Mouse (Mus musculus) B cell, adult 2 months (primary cell): ENCODE results near the gene Azin2.

Experiments used
- DNase-seq, 2 experiments: peaks; one replicate each; pipeline ENCODE4 v3.0.0; 2022

The Azin2 gene

GRCm38 (mm10) chr4:128976577-128976976 lies 14.3 kb upstream of the Azin2 start:
- no peak for DNase-seq

- peak; percentile 16 to 35 for DNase-seq
These were observed 12.4 kb upstream of the Azin2 start for GRCm38 (mm10) chr4:128974677-128975076.

- peak; percentile 90 for DNase-seq
These were observed 8.9 kb upstream of the Azin2 start for GRCm38 (mm10) chr4:128971065-128971694.

- DNase-seq: no peak
These were observed 8.2 kb upstream of the Azin2 start for GRCm38 (mm10) chr4:128970417-128970807.

GRCm38 (mm10) chr4:128969607-128970416 lies 7.6 kb upstream of the Azin2 start:
- no peak for DNase-seq

GRCm38 (mm10) chr4:128969081-128969480 lies 6.8 kb upstream of the Azin2 start:
- no peak for DNase-seq

GRCm38 (mm10) chr4:128966751-128967150 lies 4.5 kb upstream of the Azin2 start:
- DNase-seq: no peak

GRCm38 (mm10) chr4:128962926-128963290 lies 666 bp upstream of the Azin2 start:
- no peak for DNase-seq

GRCm38 (mm10) chr4:128961301-128962028 lies 777 bp downstream of the Azin2 start:
- DNase-seq: peak in 1 of 2 experiments; percentile 10

GRCm38 (mm10) chr4:128959676-128960075 lies 2.6 kb downstream of the Azin2 start:
- peak; percentile 34 to 42 for DNase-seq

- no peak for DNase-seq
These were observed 3.4 kb downstream of the Azin2 start for GRCm38 (mm10) chr4:128958849-128959248.

- DNase-seq: no peak
These were observed 4.1 kb downstream of the Azin2 start for GRCm38 (mm10) chr4:128958156-128958555.

- DNase-seq: peak; percentile 54
These were observed 4.9 kb downstream of the Azin2 start for GRCm38 (mm10) chr4:128957155-128957911.

- no peak for DNase-seq
These were observed 8.4 kb downstream of the Azin2 start for GRCm38 (mm10) chr4:128953851-128954250.

GRCm38 (mm10) chr4:128950461-128950860 lies 11.8 kb downstream of the Azin2 start:
- no peak for DNase-seq

GRCm38 (mm10) chr4:128949470-128950005 lies 12.7 kb downstream of the Azin2 start:
- DNase-seq: no peak

- peak; percentile 73 to 78 for DNase-seq
These were observed 14.0 kb downstream of the Azin2 start for GRCm38 (mm10) chr4:128948137-128948674.

- DNase-seq: no peak
These were observed 14.8 kb downstream of the Azin2 start for GRCm38 (mm10) chr4:128947326-128947933.

- no peak for DNase-seq
These were observed 15.5 kb downstream of the Azin2 start for GRCm38 (mm10) chr4:128946736-128947135.

GRCm38 (mm10) chr4:128942346-128942745 lies 19.9 kb downstream of the Azin2 start:
- DNase-seq: no peak

GRCm38 (mm10) chr4:128935595-128935994 lies 26.6 kb downstream of the Azin2 start:
- no peak for DNase-seq

- DNase-seq: no peak
These were observed 29.5 kb downstream of the Azin2 start for GRCm38 (mm10) chr4:128932783-128933182.
